Mouse (Mus musculus): ENCODE results near the gene Zbtb22.

Gene Zbtb22

GRCm38 (mm10) chr17:33965082-33965845, 49.6 kb downstream of the Zbtb22 start:
- DNase-seq (ENCODE audit: low read depth, low spot score), result no peak

GRCm38 (mm10) chr17:33965846-33966550, 50.3 kb downstream of the Zbtb22 start:
- DNase-seq (ENCODE audit: low read depth, low spot score), result no peak

GRCm38 (mm10) chr17:33968489-33968888, 52.8 kb downstream of the Zbtb22 start:
- peak; percentile 84 for DNase-seq (ENCODE audit: low read depth, low spot score)
